Mouse (Mus musculus) olfactory bulb, adult 2 months (tissue): ENCODE measurements around the gene Zzef1. TPM values are rescaled to one million over a fixed set of nuclear protein-coding genes. Genes with fewer than 3 reads are reported as not detected.
A peak's percentile ranks its signal among the peaks of the same experiment; 100 is the strongest.
"Not testable (repeated sequence)": the region's sequence is repeated elsewhere in the genome, so short reads cannot be mapped to it uniquely, and the experiment has no call there.

Experiments
- H3K27ac ChIP-seq: fragments of 200-500 bp; 2 replicates; pipeline ENCODE4 v1.5.1; 2012; ENCODE audit warnings: low read depth, low read length; ENCODE audit not compliant: insufficient read depth
- H3K4me1 ChIP-seq: fragments of 200-500 bp; 2 replicates; pipeline ENCODE4 v1.6.1; 2012; ENCODE audit warnings: low read length; ENCODE audit not compliant: control insufficient read depth, insufficient read depth
- H3K4me3 ChIP-seq: fragments of 200-500 bp; 2 replicates; pipeline ENCODE4 v1.5.1; 2012; ENCODE audit warnings: mild to moderate bottlenecking, low read depth, low read length, moderate library complexity; ENCODE audit not compliant: insufficient read depth
- CTCF ChIP-seq: fragments of 200-500 bp; IDR thresholded peaks from 2 replicates; pipeline ENCODE4 v1.5.1; 2012; ENCODE audit warnings: low read depth, mild to moderate bottlenecking, low read length, moderate library complexity; ENCODE audit not compliant: insufficient read depth
- POLR2A ChIP-seq: fragments of 200-500 bp; IDR thresholded peaks from 2 replicates; pipeline ENCODE4 v1.6.1; 2012; ENCODE audit warnings: mild to moderate bottlenecking, low read depth, low read length, moderate library complexity; ENCODE audit not compliant: insufficient read depth
- WGBS: fragments of 180-500 bp; shearing (Covaris S2); methylation state at CpG from one replicate; pipeline ENCODE4 v1.1.7; 2018; 5-methylcytosine and 5-hydroxymethylcytosine counted together
- polyA plus RNA-seq: library from polyadenylated mRNA; stranded (reverse); fragments of >200 nt; gene quantifications from 2 replicates; pipeline ENCODE4 v1.2.4, GENCODE M21; 2012; ENCODE audit warnings: low replicate concordance; ENCODE audit not compliant: missing spikeins, insufficient read depth, insufficient read length

The Zzef1 gene
- polyA plus RNA-seq, 1 experiment: 28.8 TPM

DNA sequence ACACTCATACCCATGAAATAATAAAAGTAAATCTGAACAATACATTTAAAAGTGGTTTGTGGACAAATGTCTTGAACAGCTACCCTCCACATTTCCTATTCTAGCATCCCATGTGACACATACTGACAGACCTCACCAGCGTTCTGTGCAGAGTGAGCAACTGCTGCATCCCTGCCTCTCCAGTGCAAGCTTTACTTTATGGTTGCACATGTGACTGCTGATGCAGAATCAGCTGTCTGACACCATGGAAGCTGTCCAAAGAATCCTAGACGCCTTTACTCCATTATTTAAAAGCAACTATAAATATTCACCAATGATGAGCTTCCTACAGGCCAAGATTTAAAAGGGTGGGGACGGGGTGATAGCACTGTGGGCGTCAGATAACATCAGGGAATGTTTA is 24.6 kb upstream of the Zzef1 start:
- no peak for TF ChIP-seq POLR2A
- TF ChIP-seq CTCF: no peak
- 33% methylated on average over 4 of the region's 4 CpGs for WGBS
- Histone ChIP-seq H3K27ac (no peak overlapping the region), H3K4me1 (no peaks in the 10 kb centered on the region), H3K4me3 (no peak overlapping the region)

DNA sequence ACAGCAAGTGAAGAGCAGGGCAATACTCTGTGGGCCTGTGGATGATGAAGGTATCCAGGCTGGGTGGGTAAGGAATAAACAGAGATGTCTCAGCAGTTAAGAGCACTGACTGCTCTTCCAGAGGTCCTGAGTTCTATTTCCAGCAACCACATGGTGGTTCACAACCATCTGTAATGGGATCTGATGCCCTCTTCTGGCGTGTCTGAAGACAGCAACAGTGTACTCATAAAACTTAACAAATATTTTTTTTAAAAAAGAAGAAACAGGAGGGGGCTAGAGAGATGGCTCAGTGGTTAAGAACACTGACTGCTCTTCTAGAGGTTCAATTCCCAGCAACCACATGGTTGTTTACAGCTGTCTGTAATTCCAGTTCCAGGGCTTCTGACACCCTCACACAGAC is 23.4 kb upstream of the Zzef1 start:
- not testable (repeated sequence) for H3K4me1 ChIP-seq, H3K4me3 ChIP-seq, H3K27ac ChIP-seq
- 38% methylated on average over 1 of the region's 1 CpGs for WGBS

GRCm38 (mm10) chr11:72778957-72779356 is 17.1 kb upstream of the Zzef1 start:
- Histone ChIP-seq H3K27ac (no peak overlapping the region), H3K4me3 (no peak overlapping the region), H3K4me1 (no peaks in the 10 kb centered on the region)
- no peak for TF ChIP-seq POLR2A
- no peak for TF ChIP-seq CTCF

GRCm38 (mm10) chr11:72782103-72782502 is 13.9 kb upstream of the Zzef1 start:
- Histone ChIP-seq H3K4me1 (no peaks in the 10 kb centered on the region), H3K27ac (no peak overlapping the region), H3K4me3 (no peak overlapping the region)
- WGBS: 66% methylated on average over 2 of the region's 2 CpGs
- no peak for TF ChIP-seq CTCF
- no peak for TF ChIP-seq POLR2A

GRCm38 (mm10) chr11:72782503-72782902 is 13.5 kb upstream of the Zzef1 start:
- Histone ChIP-seq H3K4me1 (no peaks in the 10 kb centered on the region), H3K4me3 (no peak overlapping the region), H3K27ac (no peak overlapping the region)
- TF ChIP-seq POLR2A: no peak
- no peak for TF ChIP-seq CTCF
- WGBS: 82% methylated on average over 3 of the region's 3 CpGs

DNA sequence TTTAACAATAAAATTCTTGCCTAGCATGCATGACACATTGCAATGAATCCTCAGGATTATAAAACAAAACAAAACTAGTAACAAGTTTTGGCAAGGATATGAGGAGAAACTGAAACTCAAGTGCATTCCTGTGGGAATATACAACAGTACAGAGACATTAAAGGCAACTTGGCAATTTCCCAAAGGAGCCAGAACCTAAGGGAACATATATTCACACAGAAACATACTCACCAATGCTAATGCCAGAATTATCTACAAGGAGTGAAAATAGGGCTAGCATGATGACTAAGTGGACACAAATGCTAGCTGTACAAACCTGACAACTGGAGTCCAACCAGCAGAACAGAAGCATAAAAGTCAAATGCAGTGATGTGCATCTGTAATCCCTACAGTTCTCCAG is 4.0 kb upstream of the Zzef1 start:
- no peak overlapping the region for H3K27ac ChIP-seq
- no peaks in the 10 kb centered on the region for H3K4me1 ChIP-seq
- H3K4me3 ChIP-seq: no peak overlapping the region
- TF ChIP-seq CTCF (no peak), POLR2A (no peak)

GRCm38 (mm10) chr11:72795149-72795454 is 924 bp upstream of the Zzef1 start:
- Histone ChIP-seq H3K4me1 (no peaks in the 10 kb centered on the region), H3K27ac (peak overlapping the region; percentile 88), H3K4me3 (peak overlapping the region; percentile 77)
- WGBS: 15% methylated on average over 14 of the region's 14 CpGs
- no peak for TF ChIP-seq CTCF

DNA sequence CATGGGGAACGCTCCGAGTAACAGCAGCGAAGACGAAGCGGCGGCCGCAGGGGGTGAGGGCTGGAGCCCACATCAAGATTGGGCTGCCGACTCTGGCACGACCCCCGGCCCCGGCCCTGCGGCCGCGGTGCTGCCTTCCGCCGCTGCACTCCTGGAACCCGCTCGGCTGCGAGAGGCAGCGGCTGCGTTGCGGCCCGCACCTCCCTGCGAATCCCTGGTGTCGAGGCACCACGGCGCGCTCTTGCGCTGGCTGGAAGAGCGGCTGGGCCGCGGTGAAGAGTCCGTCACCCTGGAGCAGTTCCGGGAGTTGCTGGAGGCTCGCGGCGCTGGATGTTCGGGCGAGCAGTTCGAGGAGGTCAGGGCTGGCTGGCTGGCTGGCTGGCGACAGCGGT is 266 bp downstream of the Zzef1 start:
- WGBS: 0% methylated on average over 42 of the region's 42 CpGs
- 0 out of 2 replicates have a peak overlapping the region, but pooled peaks have one; percentile 22 for H3K27ac ChIP-seq
- no peaks in the 10 kb centered on the region for H3K4me1 ChIP-seq
- H3K4me3 ChIP-seq: peak overlapping the region; percentile 77
- no peak for TF ChIP-seq POLR2A
- no peak for TF ChIP-seq CTCF

GRCm38 (mm10) chr11:72796773-72797338 is 830 bp downstream of the Zzef1 start:
- Histone ChIP-seq H3K4me3 (peak overlapping the region; percentile 77), H3K27ac (no peak overlapping the region), H3K4me1 (no peaks in the 10 kb centered on the region)
- TF ChIP-seq POLR2A: no peak
- TF ChIP-seq CTCF: no peak
- WGBS: 9% methylated on average over 10 of the region's 10 CpGs

DNA sequence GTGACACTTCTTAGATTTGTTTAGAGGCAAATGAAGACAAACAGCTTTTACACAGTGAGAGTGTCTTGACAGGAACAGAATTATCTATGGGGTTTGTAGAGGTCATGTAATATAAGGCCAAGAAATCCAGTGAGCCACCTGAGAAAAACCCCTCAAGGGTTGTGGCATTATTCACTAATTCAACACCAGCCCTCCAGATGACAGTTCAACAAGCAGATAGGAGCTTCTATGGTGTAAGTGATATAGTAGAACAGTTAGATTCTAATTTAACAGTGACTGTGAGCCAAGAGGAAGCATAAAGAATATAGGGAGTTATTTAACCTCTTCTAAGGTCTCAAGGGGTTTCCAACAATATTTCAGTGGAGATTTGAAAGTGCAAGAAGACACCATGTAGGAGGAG is 2.1 kb downstream of the Zzef1 start:
- Histone ChIP-seq H3K4me3 (no peak overlapping the region), H3K4me1 (no peaks in the 10 kb centered on the region), H3K27ac (no peak overlapping the region)
- TF ChIP-seq POLR2A (no peak), CTCF (no peak)

GRCm38 (mm10) chr11:72801182-72801581 is 5.2 kb downstream of the Zzef1 start:
- Histone ChIP-seq H3K27ac (no peak overlapping the region), H3K4me3 (no peak overlapping the region), H3K4me1 (no peaks in the 10 kb centered on the region)
- TF ChIP-seq CTCF: no peak
- TF ChIP-seq POLR2A: no peak
